Mouse (Mus musculus): ENCODE measurements around the gene Itgb7. TPM values are rescaled to one million over a fixed set of nuclear protein-coding genes. Genes with fewer than 3 reads are reported as not detected.

Itgb7 gene
- polyA plus RNA-seq, 1 experiment from 2014 or later, result 0.94 TPM

GRCm38 (mm10) chr15:102224186-102224991 is 7.4 kb downstream of the Itgb7 start:
- peak; percentile 67; the same call in 1 of the 2 replicates for ATAC-seq (replicated peaks; ENCODE audit: insufficient number of reproducible peaks, low FRiP score, low TSS enrichment)

GRCm38 (mm10) chr15:102222386-102222785 is 9.4 kb downstream of the Itgb7 start:
- Histone ChIP-seq H3K4me2 (no peak overlapping the region), H3K9me3 (replicated peaks; ENCODE audit: control insufficient read depth, low read length) (no peaks in the 10 kb centered on the region), H3K27ac (ENCODE audit: low read depth, low read length) (no peak overlapping the region), H3K27me3 (ENCODE audit: control insufficient read depth, insufficient read depth, low read length) (peaks cover 24% of the 10 kb centered on the region), H3K4me1 (ENCODE audit: control insufficient read depth, insufficient read depth, low read length) (peaks cover 4% of the 10 kb centered on the region; the same call in 1 of the 2 replicates), H3K4me3 (ENCODE audit: low read depth, low read length) (no peak overlapping the region), H3K9ac (ENCODE audit: low read depth, low read length) (no peak overlapping the region), H3K36me3 (ENCODE audit: control insufficient read depth, insufficient read depth, low read length) (no peaks in the 10 kb centered on the region)
- no peak for ATAC-seq (replicated peaks; ENCODE audit: insufficient number of reproducible peaks, low FRiP score, low TSS enrichment)
- WGBS (ENCODE audit: insufficient replicate concordance), result 62% methylated on average over 10 of the region's 10 CpGs

More at GRCm38 (mm10) chr15:102224186-102224991, 7.4 kb downstream of the Itgb7 start:
- H3K4me3 ChIP-seq (ENCODE audit: low read depth, low read length), result peak overlapping the region; percentile 47
- H3K36me3 ChIP-seq (ENCODE audit: control insufficient read depth, insufficient read depth, low read length), result no peaks in the 10 kb centered on the region
- peak overlapping the region; percentile 97 for H3K4me2 ChIP-seq
- peaks cover 24% of the 10 kb centered on the region for H3K27me3 ChIP-seq (ENCODE audit: control insufficient read depth, insufficient read depth, low read length)
- no peak overlapping the region for H3K27ac ChIP-seq (ENCODE audit: low read depth, low read length)
- WGBS (ENCODE audit: insufficient replicate concordance), result 4% methylated on average over 43 of the region's 43 CpGs
- H3K9ac ChIP-seq (ENCODE audit: low read depth, low read length), result peak overlapping the region; percentile 67
- no peaks in the 10 kb centered on the region for H3K9me3 ChIP-seq (replicated peaks; ENCODE audit: control insufficient read depth, low read length)
- H3K4me1 ChIP-seq (ENCODE audit: control insufficient read depth, insufficient read depth, low read length), result peaks cover 4% of the 10 kb centered on the region; the same call in 1 of the 2 replicates

GRCm38 (mm10) chr15:102217325-102217724 is 14.4 kb downstream of the Itgb7 start:
- H3K36me3 ChIP-seq (ENCODE audit: control insufficient read depth, insufficient read depth, low read length), result peaks cover 5% of the 10 kb centered on the region
- no peak for ATAC-seq (replicated peaks; ENCODE audit: insufficient number of reproducible peaks, low FRiP score, low TSS enrichment)
- no peak overlapping the region for H3K4me3 ChIP-seq (ENCODE audit: low read depth, low read length)
- peaks cover 3% of the 10 kb centered on the region; the same call in 1 of the 2 replicates for H3K4me1 ChIP-seq (ENCODE audit: control insufficient read depth, insufficient read depth, low read length)
- no peak overlapping the region for H3K9ac ChIP-seq (ENCODE audit: low read depth, low read length)
- no peak overlapping the region for H3K4me2 ChIP-seq
- peaks cover 5% of the 10 kb centered on the region for H3K27me3 ChIP-seq (ENCODE audit: control insufficient read depth, insufficient read depth, low read length)
- no peaks in the 10 kb centered on the region for H3K9me3 ChIP-seq (replicated peaks; ENCODE audit: control insufficient read depth, low read length)
- WGBS (ENCODE audit: insufficient replicate concordance), result 72% methylated on average over 7 of the region's 7 CpGs
- H3K27ac ChIP-seq (ENCODE audit: low read depth, low read length), result no peak overlapping the region

GRCm38 (mm10) chr15:102216459-102217228 is 15.1 kb downstream of the Itgb7 start:
- H3K9ac ChIP-seq (ENCODE audit: low read depth, low read length), result 0 out of 2 replicates have a peak overlapping the region, but pooled peaks have one; percentile 2
- H3K27me3 ChIP-seq (ENCODE audit: control insufficient read depth, insufficient read depth, low read length), result no peaks in the 10 kb centered on the region
- H3K9me3 ChIP-seq (replicated peaks; ENCODE audit: control insufficient read depth, low read length), result no peaks in the 10 kb centered on the region
- H3K4me2 ChIP-seq, result no peak overlapping the region
- peaks cover 3% of the 10 kb centered on the region; the same call in 1 of the 2 replicates for H3K4me1 ChIP-seq (ENCODE audit: control insufficient read depth, insufficient read depth, low read length)
- ATAC-seq (replicated peaks; ENCODE audit: insufficient number of reproducible peaks, low FRiP score, low TSS enrichment), result no peak
- 86% methylated on average over 16 of the region's 16 CpGs for WGBS (ENCODE audit: insufficient replicate concordance)
- H3K4me3 ChIP-seq (ENCODE audit: low read depth, low read length), result no peak overlapping the region
- H3K36me3 ChIP-seq (ENCODE audit: control insufficient read depth, insufficient read depth, low read length), result peaks cover 5% of the 10 kb centered on the region
- H3K27ac ChIP-seq (ENCODE audit: low read depth, low read length), result no peak overlapping the region

GRCm38 (mm10) chr15:102215624-102216023 is 16.1 kb downstream of the Itgb7 start:
- Histone ChIP-seq H3K9me3 (replicated peaks; ENCODE audit: control insufficient read depth, low read length) (no peaks in the 10 kb centered on the region), H3K4me3 (ENCODE audit: low read depth, low read length) (no peak overlapping the region), H3K4me1 (ENCODE audit: control insufficient read depth, insufficient read depth, low read length) (peaks cover 3% of the 10 kb centered on the region; the same call in 1 of the 2 replicates), H3K27ac (ENCODE audit: low read depth, low read length) (no peak overlapping the region), H3K9ac (ENCODE audit: low read depth, low read length) (no peak overlapping the region), H3K4me2 (no peak overlapping the region), H3K27me3 (ENCODE audit: control insufficient read depth, insufficient read depth, low read length) (no peaks in the 10 kb centered on the region), H3K36me3 (ENCODE audit: control insufficient read depth, insufficient read depth, low read length) (peaks cover 9% of the 10 kb centered on the region)
- ATAC-seq (replicated peaks; ENCODE audit: insufficient number of reproducible peaks, low FRiP score, low TSS enrichment), result no peak
- whole genome bisulfite sequencing (ENCODE audit: insufficient replicate concordance), result 68% methylated on average over 6 of the region's 6 CpGs

GRCm38 (mm10) chr15:102214132-102214531 is 17.6 kb downstream of the Itgb7 start:
- Histone ChIP-seq H3K4me1 (ENCODE audit: control insufficient read depth, insufficient read depth, low read length) (peaks cover 3% of the 10 kb centered on the region; the same call in 1 of the 2 replicates), H3K27me3 (ENCODE audit: control insufficient read depth, insufficient read depth, low read length) (no peaks in the 10 kb centered on the region), H3K9me3 (replicated peaks; ENCODE audit: control insufficient read depth, low read length) (no peaks in the 10 kb centered on the region), H3K4me3 (ENCODE audit: low read depth, low read length) (no peak overlapping the region), H3K27ac (ENCODE audit: low read depth, low read length) (no peak overlapping the region), H3K4me2 (no peak overlapping the region), H3K9ac (ENCODE audit: low read depth, low read length) (no peak overlapping the region), H3K36me3 (ENCODE audit: control insufficient read depth, insufficient read depth, low read length) (peaks cover 12% of the 10 kb centered on the region)
- no peak for ATAC-seq (replicated peaks; ENCODE audit: insufficient number of reproducible peaks, low FRiP score, low TSS enrichment)
- WGBS (ENCODE audit: insufficient replicate concordance), result 37% methylated on average over 2 of the region's 2 CpGs

GRCm38 (mm10) chr15:102211895-102212294 is 19.8 kb downstream of the Itgb7 start:
- Histone ChIP-seq H3K4me1 (ENCODE audit: control insufficient read depth, insufficient read depth, low read length) (no peaks in the 10 kb centered on the region), H3K9me3 (replicated peaks; ENCODE audit: control insufficient read depth, low read length) (no peaks in the 10 kb centered on the region), H3K9ac (ENCODE audit: low read depth, low read length) (no peak overlapping the region), H3K4me3 (ENCODE audit: low read depth, low read length) (no peak overlapping the region), H3K27ac (ENCODE audit: low read depth, low read length) (no peak overlapping the region), H3K27me3 (ENCODE audit: control insufficient read depth, insufficient read depth, low read length) (no peaks in the 10 kb centered on the region), H3K36me3 (ENCODE audit: control insufficient read depth, insufficient read depth, low read length) (peaks cover 23% of the 10 kb centered on the region), H3K4me2 (no peak overlapping the region)
- no peak for ATAC-seq (replicated peaks; ENCODE audit: insufficient number of reproducible peaks, low FRiP score, low TSS enrichment)
- WGBS (ENCODE audit: insufficient replicate concordance), result 67% methylated on average over 6 of the region's 6 CpGs

GRCm38 (mm10) chr15:102210816-102211215 is 20.9 kb downstream of the Itgb7 start:
- WGBS (ENCODE audit: insufficient replicate concordance), result 93% methylated on average over 4 of the region's 4 CpGs
- ATAC-seq (replicated peaks; ENCODE audit: insufficient number of reproducible peaks, low FRiP score, low TSS enrichment), result no peak
- Histone ChIP-seq H3K36me3 (ENCODE audit: control insufficient read depth, insufficient read depth, low read length) (peaks cover 20% of the 10 kb centered on the region), H3K27ac (ENCODE audit: low read depth, low read length) (no peak overlapping the region), H3K4me3 (ENCODE audit: low read depth, low read length) (no peak overlapping the region), H3K4me1 (ENCODE audit: control insufficient read depth, insufficient read depth, low read length) (peaks cover 2% of the 10 kb centered on the region), H3K9ac (ENCODE audit: low read depth, low read length) (no peak overlapping the region), H3K9me3 (replicated peaks; ENCODE audit: control insufficient read depth, low read length) (no peaks in the 10 kb centered on the region), H3K27me3 (ENCODE audit: control insufficient read depth, insufficient read depth, low read length) (no peaks in the 10 kb centered on the region), H3K4me2 (no peak overlapping the region)

Data from heart, embryonic 11.5 days (tissue).